Mouse (Mus musculus) B cell, adult 67 days (primary cell): Measurements from ENCODE around the gene Synj2bp. TPM values are rescaled to one million over a fixed set of nuclear protein-coding genes. Genes with fewer than 3 reads are reported as not detected.

Experiments
- total RNA-seq, 2 experiments: library from RNA; stranded (reverse); gene quantifications; 4 replicates each; pipeline ENCODE4 v1.2.4; 2023

The Synj2bp gene
- 10 to 100 TPM; 25.6 to 29.6 TPM for total RNA-seq

GRCm38 (mm10) chr12:81532316-81533028 lies at the start of gene Synj2bp, which contains the start of gene Gm20498:
Gene Synj2bp, minus strand, starts transcription at chr12:81532911.
Gene Gm20498, minus strand, starts transcription at chr12:81532905.

GRCm38 (mm10) chr12:81568374-81568773 lies 35.7 kb upstream of the Synj2bp start, which contains the start of gene Adam21:
Gene Adam21, minus strand, starts transcription at chr12:81568474.

GRCm38 (mm10) chr12:81484727-81485191 lies 48.0 kb downstream of the Synj2bp start, which contains the start of gene Cox16:
Gene Cox16, minus strand, starts transcription at chr12:81485127.

Other genes starting within 250 kb of the Synj2bp start
- gene Slc8a3, start 199.7 kb downstream of the Synj2bp start, total RNA-seq: not detected
- under 1 TPM; 0.36 to 0.75 TPM for gene Gm4787, start 153.4 kb downstream of the Synj2bp start, total RNA-seq
- 1 to 10 TPM; 1.7 to 2.4 TPM for gene Adam4, start 111.0 kb downstream of the Synj2bp start, total RNA-seq
- 10 to 100 TPM; 54.9 to 58.2 TPM for gene Cox16, start 47.8 kb downstream of the Synj2bp start, total RNA-seq
- gene Gm20498, start within 50 bp of the Synj2bp start, total RNA-seq: 10 to 100 TPM; 10.8 to 12.5 TPM
- under 1 TPM; 0.17 to 0.24 TPM for gene Adam21, start 35.6 kb upstream of the Synj2bp start, total RNA-seq
- gene Med6, start 62.1 kb upstream of the Synj2bp start, total RNA-seq: 10 to 100 TPM; 51.4 to 53.2 TPM
- gene Ttc9, start 98.3 kb upstream of the Synj2bp start, total RNA-seq: not detected
- gene Map3k9, start 248.3 kb upstream of the Synj2bp start, total RNA-seq: 10 to 100 TPM; 19.6 to 22.0 TPM